Mouse (Mus musculus) mouse embryonic stem cell (cell line): Measurements from ENCODE around the gene Cnnm2.

Experiments used
- in situ Hi-C, 2 experiments: fragments of 300-500 bp; cut with MboI; formaldehyde crosslinking; loops; 1 replicate in 1 of 2; 3 replicates in 1 of 2; pipeline ENCODE4 v1.14.3; 2019 to 2020; ENCODE audit warnings: low sequenced_read_pairs in 2 of 2, low pct_unique_long_range_greater_than_20kb in 1 of 2, mixed read lengths in 1 of 2; ENCODE audit not compliant: unreplicated experiment in 1 of 2

The Cnnm2 gene

DNA sequence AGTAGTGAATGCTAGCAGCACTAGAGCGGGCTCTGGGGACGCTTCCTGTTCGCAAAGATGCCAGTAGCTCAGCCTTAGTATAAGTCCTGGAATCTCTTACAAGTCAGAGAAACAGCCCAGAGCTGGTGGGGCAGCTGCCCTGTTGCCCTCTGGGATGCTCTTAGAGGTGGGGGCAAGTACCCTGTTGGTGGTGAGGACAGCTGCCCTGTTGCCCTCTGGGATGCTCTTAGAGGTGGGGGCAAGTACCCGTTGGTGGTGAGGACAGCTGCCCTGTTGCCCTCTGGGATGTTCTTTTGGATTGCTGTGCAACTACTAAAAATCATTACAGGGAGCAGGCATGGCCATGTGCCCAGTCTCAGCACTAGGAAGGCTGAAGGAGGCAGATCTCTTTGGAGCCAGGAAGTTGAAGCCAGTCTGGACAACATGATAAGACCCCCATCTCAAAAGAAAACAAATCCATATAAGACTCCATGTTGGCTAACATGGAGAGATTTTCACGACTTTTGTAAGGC is 66.3 kb downstream of the Cnnm2 start:
- in situ Hi-C loops, result no loop called here

DNA sequence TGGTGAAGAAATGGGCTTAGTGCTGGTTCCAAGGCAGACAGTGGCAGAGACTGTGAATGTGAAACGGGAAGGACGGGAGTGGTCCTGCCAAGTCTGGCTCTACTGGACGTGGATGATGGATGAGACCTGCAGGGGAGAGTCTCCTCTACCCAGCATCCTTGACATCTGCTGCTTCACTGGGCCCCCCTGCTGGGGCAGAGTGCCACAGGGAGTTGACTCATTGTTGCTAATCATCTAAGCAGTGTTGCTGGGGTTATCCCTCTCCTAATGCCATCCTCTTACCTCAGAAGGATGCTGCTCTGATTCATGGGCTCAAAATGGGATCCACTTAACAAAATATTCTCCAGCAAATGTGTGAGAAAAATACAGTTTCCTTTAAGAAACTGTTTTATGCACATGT is 67.6 kb downstream of the Cnnm2 start:
- in situ Hi-C loops, result no loop called here

- in situ Hi-C loops, result no loop called here
These were observed 70.0 kb downstream of the Cnnm2 start for GRCm38 (mm10) chr19:46831381-46831780.

DNA sequence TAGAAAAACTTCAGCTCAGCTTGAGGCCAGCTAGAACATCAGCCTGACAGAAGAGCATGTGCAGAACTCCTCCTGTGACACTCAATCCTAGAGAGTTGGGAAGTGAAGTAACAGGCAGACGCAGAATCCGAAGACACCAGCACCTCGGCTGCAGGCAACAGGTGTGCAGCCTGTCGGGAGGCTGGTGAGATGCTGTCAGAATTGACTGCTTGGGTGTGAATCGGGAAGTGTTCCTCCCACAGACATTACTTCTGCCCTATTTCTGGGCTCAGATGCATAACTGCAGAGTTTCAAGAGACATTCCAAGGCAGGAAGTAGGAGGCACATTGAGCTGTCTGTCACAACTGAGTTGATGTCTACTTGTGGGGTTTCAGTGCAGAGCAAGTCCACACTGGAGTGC is 72.9 kb downstream of the Cnnm2 start:
- in situ Hi-C loops, result no loop called here

- in situ Hi-C loops, result no loop called here
These were observed 73.9 kb downstream of the Cnnm2 start for GRCm38 (mm10) chr19:46835339-46835738.

DNA sequence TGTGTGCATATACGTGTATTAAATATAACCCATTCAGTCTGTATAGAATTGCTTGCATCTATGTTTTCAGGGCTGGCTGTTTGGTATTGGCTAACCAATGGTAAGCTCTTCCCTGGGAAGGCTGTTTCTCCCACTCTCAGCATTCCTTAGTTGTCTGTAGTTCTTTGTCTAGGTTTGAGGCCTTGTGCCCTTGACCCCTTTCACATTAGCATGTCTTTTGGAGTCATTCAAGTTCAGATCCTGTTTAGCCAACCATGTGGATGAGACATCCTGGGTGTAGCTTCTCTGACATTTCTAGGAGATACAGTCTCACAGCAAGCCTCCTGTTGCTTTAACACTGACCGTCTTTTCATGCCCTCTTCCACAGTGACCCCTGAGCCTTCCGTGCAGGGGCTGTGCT is 74.7 kb downstream of the Cnnm2 start:
- in situ Hi-C loops, result no loop called here

DNA sequence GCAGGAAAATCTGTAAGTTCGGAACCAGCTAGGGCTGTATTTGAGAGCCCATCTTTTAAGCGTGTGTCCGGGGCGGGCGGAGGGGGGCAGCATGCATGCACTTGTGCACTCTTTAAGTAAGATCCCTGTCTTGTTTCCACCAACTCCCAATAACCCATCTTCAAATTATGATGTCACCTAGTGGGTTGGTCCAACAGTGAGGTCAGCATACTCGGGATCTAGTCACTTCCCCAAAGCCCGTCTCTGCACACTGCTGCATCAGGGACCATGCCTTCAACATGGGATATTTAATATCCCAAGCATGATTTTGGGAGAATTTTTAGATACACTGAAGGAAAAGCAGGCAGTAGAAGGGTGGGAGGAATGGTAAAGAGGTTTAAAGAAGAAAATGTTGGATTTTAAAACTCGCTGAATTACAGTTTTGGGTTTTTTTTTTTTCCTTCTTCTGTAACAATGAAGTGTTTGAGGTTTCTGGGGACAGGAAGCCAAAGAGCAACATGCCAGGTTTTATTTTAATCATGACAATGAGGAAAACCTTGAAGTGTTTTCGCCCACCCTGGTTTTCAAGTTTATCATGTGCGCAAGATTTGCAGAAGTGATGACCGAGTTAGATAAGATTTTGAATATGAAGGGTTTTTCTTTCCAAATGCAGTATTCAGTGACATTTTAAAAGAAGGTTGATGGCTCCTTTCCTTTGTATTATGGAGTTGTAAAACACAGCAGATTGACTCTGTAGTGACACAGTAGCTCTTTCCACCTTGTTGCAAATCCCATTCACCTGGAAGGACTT is 76.1 kb downstream of the Cnnm2 start:
- in situ Hi-C loops, result no loop called here

- in situ Hi-C loops, result no loop called here
These were observed 79.6 kb downstream of the Cnnm2 start for GRCm38 (mm10) chr19:46841016-46841415.

DNA sequence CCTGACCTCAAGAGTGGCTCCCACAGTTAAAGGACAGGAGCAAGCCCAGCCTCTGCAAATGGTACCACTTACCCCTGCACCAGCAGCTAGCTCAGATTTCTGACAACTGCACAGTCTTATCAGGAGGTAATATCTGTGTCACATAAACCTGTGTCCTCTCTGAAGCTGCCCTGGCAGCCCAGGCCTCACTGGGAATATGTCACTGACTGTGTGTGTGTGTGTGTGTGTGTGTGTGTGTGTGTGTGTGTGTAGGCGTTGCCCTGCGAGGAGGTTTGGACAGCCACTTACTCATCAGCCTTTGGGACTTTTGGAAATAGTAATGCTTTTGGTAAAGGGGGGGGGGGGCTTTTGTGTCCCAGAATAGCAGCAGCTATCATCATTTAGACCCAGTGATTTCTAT is 81.6 kb downstream of the Cnnm2 start:
- in situ Hi-C loops, result no loop called here

GRCm38 (mm10) chr19:46846056-46846455 is 84.7 kb downstream of the Cnnm2 start:
- in situ Hi-C loops, result no loop called here

- in situ Hi-C loops, result no loop called here
These were observed 85.1 kb downstream of the Cnnm2 start for GRCm38 (mm10) chr19:46846459-46846858.

- in situ Hi-C loops, result no loop called here
These were observed 87.2 kb downstream of the Cnnm2 start for GRCm38 (mm10) chr19:46848381-46849268.

DNA sequence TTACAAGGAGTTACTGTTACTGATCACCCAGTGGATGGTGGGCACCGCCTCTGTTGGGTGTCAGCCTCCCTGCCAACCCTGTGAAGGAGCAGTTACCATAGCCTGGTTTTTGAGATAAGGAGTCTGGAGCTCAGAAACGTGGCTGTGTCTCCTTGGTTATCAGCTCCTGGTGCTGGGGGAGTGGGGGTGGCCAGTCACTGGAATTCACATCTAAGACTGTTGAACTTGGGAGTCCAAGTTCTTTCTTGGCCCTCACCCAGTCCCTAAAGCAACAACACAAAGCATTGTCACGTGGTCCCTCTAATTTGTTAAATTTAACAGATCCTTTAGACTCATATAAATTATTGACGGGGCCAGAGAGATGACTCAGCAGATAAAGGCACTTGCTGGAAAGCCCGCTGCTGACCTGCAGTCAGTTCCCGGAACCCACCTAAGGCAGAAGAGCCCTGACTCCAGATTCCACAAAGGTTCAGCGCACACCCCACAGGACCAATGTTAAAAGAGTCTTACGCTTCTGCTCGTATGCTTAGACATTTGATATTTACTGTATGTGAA is 88.1 kb downstream of the Cnnm2 start:
- in situ Hi-C loops, result no loop called here

- in situ Hi-C loops, result no loop called here
These were observed 94.8 kb downstream of the Cnnm2 start for GRCm38 (mm10) chr19:46856232-46856631.

- in situ Hi-C loops, result no loop called here
These were observed 95.4 kb downstream of the Cnnm2 start for GRCm38 (mm10) chr19:46856780-46857179.

- in situ Hi-C loops, result no loop called here
These were observed 96.0 kb downstream of the Cnnm2 start for GRCm38 (mm10) chr19:46857277-46857989.

- in situ Hi-C loops, result no loop called here
These were observed 96.8 kb downstream of the Cnnm2 start for GRCm38 (mm10) chr19:46858200-46858599.

GRCm38 (mm10) chr19:46862556-46862955 is 101.2 kb downstream of the Cnnm2 start:
- in situ Hi-C loops, result loop anchor here in 1 of 2 experiments (5.0 kb wide), 1 partner anchor 100 kb away; the partner anchor contains the start of gene Cnnm2
